Mouse (Mus musculus): ENCODE results near the gene Gng7. TPM values are rescaled to one million over a fixed set of nuclear protein-coding genes. Genes with fewer than 3 reads are reported as not detected.

Gng7 gene
- polyA plus RNA-seq, 1 experiment from 2014 or later, result 7.0 TPM

- Histone ChIP-seq H3K9ac (ENCODE audit: low read length) (peak overlapping the region; percentile 56; the same call in 1 of the 2 replicates), H3K27ac (ENCODE audit: low read depth, low read length) (no peak overlapping the region), H3K4me1 (ENCODE audit: control insufficient read depth, insufficient read depth, low read length) (peaks cover 20% of the 10 kb centered on the region), H3K4me2 (no peak overlapping the region), H3K36me3 (ENCODE audit: control insufficient read depth, insufficient read depth, low read length) (no peaks in the 10 kb centered on the region), H3K9me3 (ENCODE audit: control insufficient read depth, low read length) (no peaks in the 10 kb centered on the region), H3K27me3 (ENCODE audit: control insufficient read depth, insufficient read depth, low read length) (peaks cover 37% of the 10 kb centered on the region), H3K4me3 (ENCODE audit: low read depth, low read length) (no peak overlapping the region)
- DNase-seq (ENCODE audit: low spot score, missing footprints) (peak; percentile 69), ATAC-seq (ENCODE audit: low FRiP score) (no peak)
- WGBS, result 59% methylated on average over 8 of the region's 8 CpGs
Observed at GRCm38 (mm10) chr10:80940320-80940987, 74.3 kb downstream of the Gng7 start.

- no peaks in the 10 kb centered on the region for H3K36me3 ChIP-seq (ENCODE audit: control insufficient read depth, insufficient read depth, low read length)
- ATAC-seq (ENCODE audit: low FRiP score), result peak; percentile 57
- peak overlapping the region; percentile 35 for H3K4me3 ChIP-seq (ENCODE audit: low read depth, low read length)
- peaks cover 44% of the 10 kb centered on the region for H3K27me3 ChIP-seq (ENCODE audit: control insufficient read depth, insufficient read depth, low read length)
- peak; percentile 98 for DNase-seq (ENCODE audit: low spot score, missing footprints)
- no peaks in the 10 kb centered on the region for H3K9me3 ChIP-seq (ENCODE audit: control insufficient read depth, low read length)
- 8% methylated on average over 28 of the region's 28 CpGs for WGBS
- H3K4me1 ChIP-seq (ENCODE audit: control insufficient read depth, insufficient read depth, low read length), result peaks cover 20% of the 10 kb centered on the region
- no peak overlapping the region for H3K27ac ChIP-seq (ENCODE audit: low read depth, low read length)
- peak overlapping the region; percentile 56; the same call in 1 of the 2 replicates for H3K9ac ChIP-seq (ENCODE audit: low read length)
- peak overlapping the region; percentile 74 for H3K4me2 ChIP-seq
Observed at GRCm38 (mm10) chr10:80939671-80940070, 75.1 kb downstream of the Gng7 start.

- ATAC-seq (ENCODE audit: low FRiP score) (peak; percentile 36), DNase-seq (ENCODE audit: low spot score, missing footprints) (peak; percentile 91)
- H3K27me3 ChIP-seq (ENCODE audit: control insufficient read depth, insufficient read depth, low read length), result peaks cover 51% of the 10 kb centered on the region
- H3K4me1 ChIP-seq (ENCODE audit: control insufficient read depth, insufficient read depth, low read length), result peaks cover 20% of the 10 kb centered on the region
- peak overlapping the region; percentile 18; the same call in 1 of the 2 replicates for H3K9ac ChIP-seq (ENCODE audit: low read length)
- peak overlapping the region; percentile 74 for H3K4me2 ChIP-seq
- no peaks in the 10 kb centered on the region for H3K36me3 ChIP-seq (ENCODE audit: control insufficient read depth, insufficient read depth, low read length)
- H3K4me3 ChIP-seq (ENCODE audit: low read depth, low read length), result no peak overlapping the region
- H3K27ac ChIP-seq (ENCODE audit: low read depth, low read length), result no peak overlapping the region
- WGBS, result 13% methylated on average over 15 of the region's 15 CpGs
- H3K9me3 ChIP-seq (ENCODE audit: control insufficient read depth, low read length), result no peaks in the 10 kb centered on the region
Observed at GRCm38 (mm10) chr10:80938831-80939550, 75.8 kb downstream of the Gng7 start.

GRCm38 (mm10) chr10:80937646-80938045 lies 77.1 kb downstream of the Gng7 start:
- no peaks in the 10 kb centered on the region for H3K36me3 ChIP-seq (ENCODE audit: control insufficient read depth, insufficient read depth, low read length)
- DNase-seq (ENCODE audit: low spot score, missing footprints) (peak; percentile 78), ATAC-seq (ENCODE audit: low FRiP score) (no peak)
- H3K27me3 ChIP-seq (ENCODE audit: control insufficient read depth, insufficient read depth, low read length), result peaks cover 65% of the 10 kb centered on the region
- WGBS, result 37% methylated on average over 8 of the region's 8 CpGs
- no peak overlapping the region for H3K9ac ChIP-seq (ENCODE audit: low read length)
- H3K4me3 ChIP-seq (ENCODE audit: low read depth, low read length), result no peak overlapping the region
- H3K27ac ChIP-seq (ENCODE audit: low read depth, low read length), result no peak overlapping the region
- no peaks in the 10 kb centered on the region for H3K9me3 ChIP-seq (ENCODE audit: control insufficient read depth, low read length)
- H3K4me2 ChIP-seq, result no peak overlapping the region
- peaks cover 29% of the 10 kb centered on the region for H3K4me1 ChIP-seq (ENCODE audit: control insufficient read depth, insufficient read depth, low read length)

- Histone ChIP-seq H3K27ac (ENCODE audit: low read depth, low read length) (no peak overlapping the region), H3K27me3 (ENCODE audit: control insufficient read depth, insufficient read depth, low read length) (peaks cover 73% of the 10 kb centered on the region), H3K4me1 (ENCODE audit: control insufficient read depth, insufficient read depth, low read length) (peaks cover 38% of the 10 kb centered on the region), H3K4me2 (peak overlapping the region; percentile 43; the same call in 1 of the 2 replicates), H3K36me3 (ENCODE audit: control insufficient read depth, insufficient read depth, low read length) (no peaks in the 10 kb centered on the region), H3K4me3 (ENCODE audit: low read depth, low read length) (peak overlapping the region; percentile 19), H3K9me3 (ENCODE audit: control insufficient read depth, low read length) (no peaks in the 10 kb centered on the region), H3K9ac (ENCODE audit: low read length) (no peak overlapping the region)
- WGBS, result 13% methylated on average over 6 of the region's 6 CpGs
- DNase-seq (ENCODE audit: low spot score, missing footprints) (peak; percentile 89), ATAC-seq (ENCODE audit: low FRiP score) (no peak)
Observed at GRCm38 (mm10) chr10:80936810-80937164, 78.0 kb downstream of the Gng7 start.

DNA sequence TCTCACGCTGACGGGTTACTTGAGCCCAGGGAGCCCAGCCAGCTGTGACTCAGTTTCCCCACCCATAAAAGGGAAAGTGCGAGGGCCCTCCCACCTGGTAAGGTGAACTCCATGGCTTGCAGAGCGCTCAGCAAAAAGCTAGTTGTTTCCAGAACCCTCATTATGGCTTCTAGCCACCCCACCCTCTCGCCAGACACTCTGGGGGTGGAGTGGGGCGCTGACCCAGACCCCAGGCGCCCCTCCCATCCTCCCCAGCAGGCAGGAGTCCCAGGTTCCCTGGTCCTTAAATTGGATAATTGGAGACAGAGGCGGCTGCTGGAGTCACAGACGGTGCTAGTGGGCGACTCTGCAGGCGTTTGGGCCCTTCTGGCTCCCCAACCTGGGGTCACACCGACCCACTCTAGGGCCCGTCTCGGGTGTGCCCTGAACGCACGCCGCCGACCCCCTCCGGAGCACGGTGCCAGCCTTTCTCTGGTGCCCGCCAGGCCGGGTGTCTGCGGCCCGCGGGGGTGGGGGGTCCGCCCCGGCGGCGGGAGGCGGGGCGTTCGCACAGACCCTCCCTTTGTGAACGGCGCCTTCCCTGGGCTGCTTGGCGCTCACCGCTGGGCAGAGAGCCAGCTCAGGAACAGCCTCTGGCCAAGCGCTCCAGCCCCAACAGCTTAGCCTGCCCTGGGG lies 78.5 kb downstream of the Gng7 start:
- ATAC-seq (ENCODE audit: low FRiP score) (peak; percentile 43; the same call in 1 of the 2 replicates), DNase-seq (ENCODE audit: low spot score, missing footprints) (peak; percentile 90)
- H3K4me3 ChIP-seq (ENCODE audit: low read depth, low read length), result peak overlapping the region; percentile 19
- H3K4me2 ChIP-seq, result peak overlapping the region; percentile 43
- peak overlapping the region; percentile 40; the same call in 1 of the 2 replicates for H3K9ac ChIP-seq (ENCODE audit: low read length)
- H3K27me3 ChIP-seq (ENCODE audit: control insufficient read depth, insufficient read depth, low read length), result peaks cover 78% of the 10 kb centered on the region
- no peak overlapping the region for H3K27ac ChIP-seq (ENCODE audit: low read depth, low read length)
- H3K4me1 ChIP-seq (ENCODE audit: control insufficient read depth, insufficient read depth, low read length), result peaks cover 43% of the 10 kb centered on the region
- no peaks in the 10 kb centered on the region for H3K9me3 ChIP-seq (ENCODE audit: control insufficient read depth, low read length)
- H3K36me3 ChIP-seq (ENCODE audit: control insufficient read depth, insufficient read depth, low read length), result no peaks in the 10 kb centered on the region
- 2% methylated on average over 36 of the region's 37 CpGs for WGBS

GRCm38 (mm10) chr10:80935698-80936097 lies 79.0 kb downstream of the Gng7 start:
- Histone ChIP-seq H3K4me1 (ENCODE audit: control insufficient read depth, insufficient read depth, low read length) (peaks cover 49% of the 10 kb centered on the region), H3K27me3 (ENCODE audit: control insufficient read depth, insufficient read depth, low read length) (peaks cover 84% of the 10 kb centered on the region), H3K4me3 (ENCODE audit: low read depth, low read length) (no peak overlapping the region), H3K9ac (ENCODE audit: low read length) (no peak overlapping the region), H3K27ac (ENCODE audit: low read depth, low read length) (no peak overlapping the region), H3K36me3 (ENCODE audit: control insufficient read depth, insufficient read depth, low read length) (no peaks in the 10 kb centered on the region), H3K4me2 (peak overlapping the region; percentile 43; the same call in 1 of the 2 replicates), H3K9me3 (ENCODE audit: control insufficient read depth, low read length) (no peaks in the 10 kb centered on the region)
- DNase-seq (ENCODE audit: low spot score, missing footprints), result peak; percentile 89
- 5% methylated on average over 17 of the region's 17 CpGs for WGBS
- ATAC-seq (ENCODE audit: low FRiP score), result no peak

- DNase-seq (ENCODE audit: low spot score, missing footprints) (peak; percentile 82), ATAC-seq (ENCODE audit: low FRiP score) (no peak)
- H3K27me3 ChIP-seq (ENCODE audit: control insufficient read depth, insufficient read depth, low read length), result peaks cover 86% of the 10 kb centered on the region
- no peak overlapping the region for H3K27ac ChIP-seq (ENCODE audit: low read depth, low read length)
- no peak overlapping the region for H3K4me3 ChIP-seq (ENCODE audit: low read depth, low read length)
- H3K9me3 ChIP-seq (ENCODE audit: control insufficient read depth, low read length), result no peaks in the 10 kb centered on the region
- H3K4me2 ChIP-seq, result no peak overlapping the region
- no peak overlapping the region for H3K9ac ChIP-seq (ENCODE audit: low read length)
- H3K4me1 ChIP-seq (ENCODE audit: control insufficient read depth, insufficient read depth, low read length), result peaks cover 52% of the 10 kb centered on the region
- H3K36me3 ChIP-seq (ENCODE audit: control insufficient read depth, insufficient read depth, low read length), result no peaks in the 10 kb centered on the region
- 14% methylated on average over 3 of the region's 3 CpGs for WGBS
Observed at GRCm38 (mm10) chr10:80935241-80935640, 79.5 kb downstream of the Gng7 start.
